Mouse (Mus musculus) liver, postnatal 0 days (tissue): Measurements from ENCODE around the gene Ranbp6. TPM values are rescaled to one million over a fixed set of nuclear protein-coding genes. Genes with fewer than 3 reads are reported as not detected.

Source experiments
- ATAC-seq: fragments of 200-750 bp; cut with Nextera tagmentation; 2 replicates; pipeline ENCODE4 v1.8.0; 2017; ENCODE audit warnings: mild to moderate bottlenecking, moderate library complexity
- DNase-seq: peaks from one replicate; pipeline ENCODE4 v3.0.0-alpha.2; 2016
- H3K27ac ChIP-seq: fragments of 300-500 bp; sonication (generic); 2 replicates; pipeline ENCODE4 v1.5.1; 2014; ENCODE audit warnings: antibody characterized with exemption, moderate library complexity, mild to moderate bottlenecking, low read depth
- H3K27me3 ChIP-seq: fragments of 300-500 bp; sonication (generic); 2 replicates; pipeline ENCODE4 v1.6.1; 2014; ENCODE audit warnings: low read length, control low read depth, mixed read lengths; ENCODE audit not compliant: insufficient read depth
- H3K36me3 ChIP-seq: fragments of 300-500 bp; sonication (generic); replicated peaks from 2 replicates; pipeline ENCODE4 v1.6.1; 2014; ENCODE audit warnings: mild to moderate bottlenecking, control low read depth, low read length, moderate library complexity, mixed read lengths; ENCODE audit not compliant: insufficient read depth
- H3K4me1 ChIP-seq: fragments of 300-500 bp; sonication (generic); 2 replicates; pipeline ENCODE4 v1.6.1; 2014; ENCODE audit warnings: antibody characterized with exemption, mild to moderate bottlenecking, control low read depth; ENCODE audit not compliant: insufficient read depth
- H3K4me2 ChIP-seq: fragments of 300-500 bp; sonication (generic); 2 replicates; pipeline ENCODE4 v1.6.1; 2014; ENCODE audit warnings: low read depth, mild to moderate bottlenecking, low read length, moderate library complexity, mixed read lengths
- H3K4me3 ChIP-seq: fragments of 300-500 bp; sonication (generic); 2 replicates; pipeline ENCODE4 v1.5.1; 2014; ENCODE audit warnings: low read depth, low read length
- H3K9ac ChIP-seq: fragments of 300-500 bp; sonication (generic); replicated peaks from 2 replicates; pipeline ENCODE4 v1.6.1; 2014; ENCODE audit warnings: mild to moderate bottlenecking, moderate library complexity
- H3K9me3 ChIP-seq: fragments of 300-500 bp; sonication (generic); 2 replicates; pipeline ENCODE4 v1.6.1; 2016; ENCODE audit warnings: mild to moderate bottlenecking, control low read depth, low read length, mixed read lengths
- CTCF ChIP-seq: sonication (generic); IDR thresholded peaks from 2 replicates; pipeline ENCODE4 v1.5.1; 2016; ENCODE audit warnings: antibody characterized with exemption, low read depth
- EP300 ChIP-seq: IDR thresholded peaks from 2 replicates; pipeline ENCODE4 v1.6.1; 2016; ENCODE audit warnings: antibody characterized with exemption, low read depth, mild to moderate bottlenecking
- WGBS: fragments of 180-500 bp; shearing (Covaris S2); extraction: QIAGEN DNeasy Blood & Tissue Kit; methylation state at CpG from one replicate; pipeline ENCODE4 v1.1.7; 2014; ENCODE audit not compliant: insufficient replicate concordance; 5-methylcytosine and 5-hydroxymethylcytosine counted together
- polyA plus RNA-seq: library from polyadenylated mRNA; unstranded; fragments of >200 nt; fragmentation: Nextera tagmentation; extraction: Ambion mirVana; gene quantifications from 2 replicates; pipeline ENCODE4 v1.2.1, GENCODE M21; 2015

Ranbp6 gene
- polyA plus RNA-seq, 1 experiment from 2014 or later, result 3.8 TPM

DNA sequence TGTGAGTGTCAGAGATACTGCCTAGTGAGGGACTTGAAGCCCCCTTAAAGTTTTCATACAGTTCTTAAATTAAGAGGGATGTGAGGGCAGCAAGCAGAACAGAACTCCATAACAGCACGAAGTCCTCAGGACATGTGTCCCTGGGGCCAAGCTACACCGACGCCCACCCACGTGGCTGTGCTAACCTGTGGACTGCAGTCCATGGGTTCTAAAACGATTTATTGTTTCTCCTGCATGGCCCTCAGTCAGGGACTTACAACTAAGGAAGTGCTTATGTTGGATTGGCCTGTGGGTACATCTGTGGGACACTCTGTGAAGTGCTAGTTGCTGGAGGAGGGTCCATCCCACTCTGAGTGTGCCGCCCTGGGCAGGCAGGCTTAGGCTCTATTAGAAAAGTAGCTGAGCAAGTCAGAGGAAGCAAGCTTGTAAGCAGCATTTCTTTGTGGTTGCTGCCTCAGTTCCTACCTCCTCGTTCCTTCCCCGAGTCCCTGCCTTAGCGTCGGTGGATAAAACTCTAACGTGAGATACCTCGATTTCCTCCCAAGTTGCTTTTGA lies 10.8 kb upstream of the Ranbp6 start:
- H3K36me3 ChIP-seq, result no peaks in the 10 kb centered on the region
- H3K9me3 ChIP-seq, result no peaks in the 10 kb centered on the region
- H3K27ac ChIP-seq, result peak overlapping the region; percentile 55; the same call in 1 of the 2 replicates
- no peaks in the 10 kb centered on the region for H3K27me3 ChIP-seq
- DNase-seq (peak; percentile 34), ATAC-seq (peak; percentile 82)
- peaks cover 10% of the 10 kb centered on the region for H3K4me1 ChIP-seq
- no peak overlapping the region for H3K4me3 ChIP-seq
- no peak for TF ChIP-seq EP300
- no peak for TF ChIP-seq CTCF
- H3K9ac ChIP-seq, result no peak overlapping the region
- no peak overlapping the region for H3K4me2 ChIP-seq
- whole genome bisulfite sequencing, result 57% methylated on average over 12 of the region's 12 CpGs

DNA sequence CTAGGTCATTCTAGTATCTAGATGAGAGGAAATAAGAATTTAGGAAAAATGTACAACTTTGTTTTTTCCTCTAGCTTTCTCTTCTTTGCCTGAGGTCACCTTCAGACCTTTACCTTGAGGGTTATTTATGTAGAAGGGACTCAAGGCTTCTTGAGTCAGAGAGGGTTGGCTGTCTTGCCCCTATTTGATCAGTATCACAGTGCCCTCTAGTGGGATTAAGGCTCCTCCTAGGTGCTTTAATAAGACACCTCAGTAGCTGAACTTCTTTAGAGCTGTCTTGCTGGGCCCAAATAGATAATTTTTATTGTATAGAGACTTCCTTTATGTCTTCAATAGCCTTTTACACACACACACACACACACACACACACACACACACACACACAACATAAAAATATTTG lies 8.2 kb upstream of the Ranbp6 start:
- no peak for ATAC-seq

DNA sequence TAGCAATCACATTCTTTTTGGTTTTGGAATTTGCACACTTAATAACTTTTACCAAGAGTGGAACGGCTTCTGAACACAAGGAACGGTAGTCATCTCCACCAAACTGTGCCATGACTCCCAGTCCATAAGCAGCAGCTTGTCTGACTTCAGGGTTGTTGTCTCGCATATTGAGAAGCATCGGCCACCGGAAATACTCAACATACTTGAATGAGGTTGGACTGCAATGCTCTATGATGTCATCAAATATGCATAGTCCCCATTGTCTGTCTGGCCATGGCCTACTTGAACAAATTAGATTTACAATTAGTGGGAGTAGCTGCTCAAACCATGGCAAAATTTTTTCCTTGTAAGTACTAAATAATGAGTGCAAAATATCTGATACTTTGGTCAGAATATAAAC lies 2.8 kb downstream of the Ranbp6 start:
- H3K4me2 ChIP-seq, result no peak overlapping the region
- WGBS, result 95% methylated on average over 5 of the region's 5 CpGs
- H3K27ac ChIP-seq, result no peak overlapping the region
- DNase-seq (no peak), ATAC-seq (no peak)
- H3K9ac ChIP-seq, result no peak overlapping the region
- H3K27me3 ChIP-seq, result no peaks in the 10 kb centered on the region
- no peaks in the 10 kb centered on the region for H3K9me3 ChIP-seq
- H3K36me3 ChIP-seq, result peaks cover 10% of the 10 kb centered on the region; the same call in 1 of the 2 replicates
- TF ChIP-seq CTCF (no peak), EP300 (no peak)
- H3K4me1 ChIP-seq, result peaks cover 11% of the 10 kb centered on the region
- H3K4me3 ChIP-seq, result no peak overlapping the region

More for the DNA sequence above, 8.2 kb upstream of the Ranbp6 start:
- no peak overlapping the region for H3K27ac ChIP-seq
- H3K4me1 ChIP-seq, result peaks cover 10% of the 10 kb centered on the region
- H3K27me3 ChIP-seq, result no peaks in the 10 kb centered on the region
- no peak for DNase-seq
- no peak overlapping the region for H3K4me3 ChIP-seq
- H3K9me3 ChIP-seq, result no peaks in the 10 kb centered on the region
- no peak overlapping the region for H3K4me2 ChIP-seq
- no peak overlapping the region for H3K9ac ChIP-seq
- TF ChIP-seq CTCF, result peak; percentile 73
- TF ChIP-seq EP300, result no peak
- no peaks in the 10 kb centered on the region for H3K36me3 ChIP-seq

DNA sequence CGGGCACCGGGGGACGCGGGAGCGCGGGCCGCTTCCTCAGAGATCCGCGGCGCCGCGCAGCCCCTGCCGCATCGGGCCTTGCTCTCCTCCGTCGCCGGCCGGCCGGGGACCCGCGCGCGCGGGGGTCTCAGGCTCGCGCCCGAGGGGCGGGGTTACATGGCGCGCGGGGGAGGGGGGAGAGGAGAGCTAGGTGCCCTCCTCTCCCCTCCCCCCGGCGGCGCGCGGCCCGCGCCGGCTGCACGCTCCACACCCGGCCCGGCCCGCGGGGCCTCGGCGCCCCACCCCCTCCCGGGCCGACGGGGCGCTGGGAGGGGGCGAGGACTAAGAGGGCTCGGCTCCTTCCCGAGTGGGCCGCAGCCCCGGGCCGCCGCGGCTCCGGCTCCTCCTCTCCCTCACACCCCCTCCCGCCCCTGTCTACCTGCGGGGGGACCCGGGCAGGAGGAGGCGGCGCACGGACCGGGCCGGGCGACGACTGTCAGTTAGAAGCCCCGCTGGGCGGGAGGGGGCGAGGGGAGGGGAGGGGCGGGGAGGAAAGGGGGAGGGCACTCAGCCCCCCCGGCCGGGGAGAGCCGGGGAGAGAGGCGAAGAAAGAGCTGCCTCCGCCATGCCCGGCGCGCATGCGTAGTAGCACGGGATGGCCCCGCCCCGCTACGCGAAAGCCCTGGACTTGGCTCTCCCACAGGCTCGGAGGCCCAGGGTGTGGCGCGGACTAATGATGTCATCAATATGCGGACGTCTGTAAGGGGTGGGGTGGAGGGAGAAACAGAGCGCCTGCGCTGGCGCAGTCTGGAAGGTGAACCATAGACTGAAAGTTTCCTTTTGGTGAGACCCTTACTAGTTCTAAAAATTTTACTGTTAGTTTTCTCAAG lies 6.6 kb downstream of the Ranbp6 start, which contains the start of gene 9930021J03Rik:
TSS of gene 9930021J03Rik (minus strand) at position 73 of the 869 bp plus-strand sequence.
- Histone ChIP-seq H3K4me1 (peaks cover 4% of the 10 kb centered on the region), H3K4me3 (peak within 1 kb of the TSS; percentile 94), H3K27ac (peak within 1 kb of the TSS; percentile 89), H3K27me3 (no peaks in the 10 kb centered on the region), H3K4me2 (peak within 1 kb of the TSS; percentile 100), H3K9ac (peak within 1 kb of the TSS; percentile 85), H3K36me3 (peaks cover 10% of the 10 kb centered on the region; the same call in 1 of the 2 replicates), H3K9me3 (no peaks in the 10 kb centered on the region)
- ATAC-seq, result peak; percentile 94
- WGBS, result 0% methylated on average over 27 of the region's 95 CpGs
- peak; percentile 100 for DNase-seq
- TF ChIP-seq EP300, result peak; percentile 64; the same call in 1 of the 2 replicates
- TF ChIP-seq CTCF, result no peak

DNA sequence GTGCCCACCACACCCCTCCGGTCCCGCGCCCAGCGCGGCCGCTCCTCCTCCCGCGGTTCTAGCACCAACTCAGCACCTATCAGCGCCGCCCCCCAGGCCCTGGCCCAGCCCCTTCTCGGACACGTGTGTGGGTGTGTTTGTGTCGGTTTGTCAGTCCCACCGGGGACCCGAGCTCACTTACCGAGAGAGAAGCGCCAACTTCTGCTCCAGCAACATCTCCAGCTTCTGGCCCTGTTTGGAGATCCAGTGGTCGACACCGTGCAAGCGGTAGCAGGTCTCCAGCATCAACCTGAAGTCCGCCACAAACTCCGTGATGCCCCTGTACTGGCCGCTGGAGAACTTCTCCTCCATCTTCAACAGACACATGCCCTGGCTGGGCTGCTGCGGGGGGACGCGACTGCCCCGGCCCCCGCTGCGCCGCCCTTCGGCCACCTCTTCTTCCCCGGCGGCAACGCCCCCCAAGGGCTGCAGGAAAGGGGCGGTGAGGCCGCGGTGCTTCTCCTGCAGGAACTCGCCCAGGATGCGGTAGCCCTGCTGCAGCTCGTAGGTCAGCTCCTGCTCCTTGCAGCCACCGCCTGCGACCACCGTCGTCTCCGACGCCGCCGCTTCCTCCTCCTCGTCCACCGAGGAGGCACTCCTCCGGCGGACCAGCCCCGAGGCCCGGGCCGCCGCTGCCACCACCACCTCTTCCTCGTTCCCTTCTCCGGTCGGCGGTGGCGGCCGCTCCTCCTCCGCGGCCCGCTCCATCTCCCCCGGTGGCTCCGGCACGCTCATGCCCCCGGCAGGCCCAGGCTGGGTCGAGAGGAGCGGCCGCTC lies 7.5 kb downstream of the Ranbp6 start:
- H3K4me1 ChIP-seq, result peaks cover 4% of the 10 kb centered on the region
- peak; percentile 87 for DNase-seq
- H3K36me3 ChIP-seq, result peaks cover 5% of the 10 kb centered on the region; the same call in 1 of the 2 replicates
- peak overlapping the region; percentile 89 for H3K27ac ChIP-seq
- TF ChIP-seq CTCF (0 out of 2 replicates have a peak, but pooled peaks have one; percentile 9), EP300 (no peak)
- peak overlapping the region; percentile 94 for H3K4me3 ChIP-seq
- ATAC-seq, result peak; percentile 62
- H3K27me3 ChIP-seq, result no peaks in the 10 kb centered on the region
- H3K4me2 ChIP-seq, result peak overlapping the region; percentile 100
- H3K9me3 ChIP-seq, result no peaks in the 10 kb centered on the region
- peak overlapping the region; percentile 85 for H3K9ac ChIP-seq
- 5% methylated on average over 60 of the region's 72 CpGs for WGBS
